Mouse (Mus musculus): ENCODE data around the gene Chmp3. TPM values are rescaled to one million over a fixed set of nuclear protein-coding genes. Genes with fewer than 3 reads are reported as not detected.

Gene Chmp3
- polyA plus RNA-seq (2015; fragmentation: Nextera tagmentation; extraction: Ambion mirVana) = 55.7 and 56.9 TPM in 2 replicates

GRCm38 (mm10) chr6:71543686-71544499 lies at the start of gene Chmp3:
Gene Chmp3, plus strand, starts transcription at chr6:71543797.

Other genes with a start within 250 kb of the Chmp3 start
- 0.22 and 0.27 TPM in 2 replicates for gene Smyd1, start 221.6 kb upstream of the Chmp3 start, polyA plus RNA-seq (2015; fragmentation: Nextera tagmentation; extraction: Ambion mirVana)
- 0.15 and 0.17 TPM in 2 replicates for gene Cd8b1, start 221.0 kb upstream of the Chmp3 start, polyA plus RNA-seq (2015; fragmentation: Nextera tagmentation; extraction: Ambion mirVana)
- not detected in 2 replicates for gene Cd8a, start 170.4 kb upstream of the Chmp3 start, polyA plus RNA-seq (2015; fragmentation: Nextera tagmentation; extraction: Ambion mirVana)
- gene Rmnd5a, start 103.2 kb upstream of the Chmp3 start, polyA plus RNA-seq (2015; fragmentation: Nextera tagmentation; extraction: Ambion mirVana) = 8.9 and 10.3 TPM in 2 replicates
- 27.2 and 31.5 TPM in 2 replicates for gene Rnf103, start 49.9 kb upstream of the Chmp3 start, polyA plus RNA-seq (2015; fragmentation: Nextera tagmentation; extraction: Ambion mirVana)
- 15.4 and 15.5 TPM in 2 replicates for gene Kdm3a, start 89.2 kb downstream of the Chmp3 start, polyA plus RNA-seq (2015; fragmentation: Nextera tagmentation; extraction: Ambion mirVana)
- 169 and 194 TPM in 2 replicates for gene Reep1, start 163.8 kb downstream of the Chmp3 start, polyA plus RNA-seq (2015; fragmentation: Nextera tagmentation; extraction: Ambion mirVana)